Mouse (Mus musculus): ENCODE results near the gene Camk2n1. TPM values are rescaled to one million over a fixed set of nuclear protein-coding genes. Genes with fewer than 3 reads are reported as not detected.

Camk2n1 gene
- polyA plus RNA-seq, 1 experiment from 2014 or later: 2.5 TPM

GRCm38 (mm10) chr4:138458735-138459440 is 4.8 kb downstream of the Camk2n1 start:
- Histone ChIP-seq H3K9ac (no peak overlapping the region), H3K9me3 (no peaks in the 10 kb centered on the region), H3K36me3 (no peaks in the 10 kb centered on the region), H3K4me3 (no peak overlapping the region), H3K4me2 (replicated peaks) (no peak overlapping the region), H3K4me1 (peaks cover 32% of the 10 kb centered on the region), H3K27ac (no peak overlapping the region), H3K27me3 (peaks cover 33% of the 10 kb centered on the region)
- no peak for ATAC-seq (ENCODE audit: insufficient number of reproducible peaks, insufficient read depth, low FRiP score, low TSS enrichment)
- 51% methylated on average over 5 of the region's 5 CpGs for WGBS

- no peak overlapping the region for H3K9ac ChIP-seq
- peaks cover 37% of the 10 kb centered on the region for H3K4me1 ChIP-seq
- no peak overlapping the region for H3K27ac ChIP-seq
- H3K9me3 ChIP-seq: no peaks in the 10 kb centered on the region
- no peaks in the 10 kb centered on the region for H3K36me3 ChIP-seq
- ATAC-seq (ENCODE audit: insufficient number of reproducible peaks, insufficient read depth, low FRiP score, low TSS enrichment): no peak
- WGBS: 81% methylated on average over 6 of the region's 6 CpGs
- H3K4me2 ChIP-seq (replicated peaks): no peak overlapping the region
- no peak overlapping the region for H3K4me3 ChIP-seq
- H3K27me3 ChIP-seq: peaks cover 38% of the 10 kb centered on the region
Observed at GRCm38 (mm10) chr4:138459775-138460174, 5.7 kb downstream of the Camk2n1 start.

GRCm38 (mm10) chr4:138460910-138461309 is 6.8 kb downstream of the Camk2n1 start:
- no peak for ATAC-seq (ENCODE audit: insufficient number of reproducible peaks, insufficient read depth, low FRiP score, low TSS enrichment)
- Histone ChIP-seq H3K4me2 (replicated peaks) (no peak overlapping the region), H3K9me3 (no peaks in the 10 kb centered on the region), H3K27ac (no peak overlapping the region), H3K4me3 (no peak overlapping the region), H3K27me3 (peaks cover 42% of the 10 kb centered on the region), H3K9ac (no peak overlapping the region), H3K36me3 (no peaks in the 10 kb centered on the region), H3K4me1 (peaks cover 38% of the 10 kb centered on the region)
- WGBS: 22% methylated on average over 9 of the region's 9 CpGs

GRCm38 (mm10) chr4:138461471-138461870 is 7.4 kb downstream of the Camk2n1 start:
- H3K9me3 ChIP-seq: no peaks in the 10 kb centered on the region
- H3K9ac ChIP-seq: no peak overlapping the region
- peaks cover 43% of the 10 kb centered on the region for H3K27me3 ChIP-seq
- 95% methylated on average over 5 of the region's 5 CpGs for WGBS
- ATAC-seq (ENCODE audit: insufficient number of reproducible peaks, insufficient read depth, low FRiP score, low TSS enrichment): no peak
- peaks cover 34% of the 10 kb centered on the region for H3K4me1 ChIP-seq
- H3K36me3 ChIP-seq: no peaks in the 10 kb centered on the region
- no peak overlapping the region for H3K4me3 ChIP-seq
- no peak overlapping the region for H3K27ac ChIP-seq
- no peak overlapping the region for H3K4me2 ChIP-seq (replicated peaks)

- H3K4me1 ChIP-seq: peaks cover 33% of the 10 kb centered on the region
- H3K27me3 ChIP-seq: peaks cover 45% of the 10 kb centered on the region
- H3K9me3 ChIP-seq: no peaks in the 10 kb centered on the region
- no peak for ATAC-seq (ENCODE audit: insufficient number of reproducible peaks, insufficient read depth, low FRiP score, low TSS enrichment)
- H3K4me3 ChIP-seq: no peak overlapping the region
- 3% methylated on average over 11 of the region's 11 CpGs for whole genome bisulfite sequencing
- H3K9ac ChIP-seq: no peak overlapping the region
- H3K4me2 ChIP-seq (replicated peaks): peak overlapping the region; percentile 24
- H3K27ac ChIP-seq: peak overlapping the region; percentile 18; the same call in 1 of the 2 replicates
- H3K36me3 ChIP-seq: no peaks in the 10 kb centered on the region
Observed at GRCm38 (mm10) chr4:138462971-138463831, 9.1 kb downstream of the Camk2n1 start.

- peak overlapping the region; percentile 34 for H3K4me2 ChIP-seq (replicated peaks)
- ATAC-seq (ENCODE audit: insufficient number of reproducible peaks, insufficient read depth, low FRiP score, low TSS enrichment): no peak
- H3K36me3 ChIP-seq: no peaks in the 10 kb centered on the region
- H3K27ac ChIP-seq: peak overlapping the region; percentile 18; the same call in 1 of the 2 replicates
- no peak overlapping the region for H3K9ac ChIP-seq
- no peaks in the 10 kb centered on the region for H3K9me3 ChIP-seq
- no peak overlapping the region for H3K4me3 ChIP-seq
- H3K27me3 ChIP-seq: peaks cover 44% of the 10 kb centered on the region
- peaks cover 35% of the 10 kb centered on the region for H3K4me1 ChIP-seq
- WGBS: 5% methylated on average over 11 of the region's 11 CpGs
Observed at GRCm38 (mm10) chr4:138463832-138464487, 9.8 kb downstream of the Camk2n1 start.

GRCm38 (mm10) chr4:138464667-138465353 is 10.7 kb downstream of the Camk2n1 start:
- Histone ChIP-seq H3K9ac (0 out of 2 replicates have a peak overlapping the region, but pooled peaks have one; percentile 24), H3K4me3 (no peak overlapping the region)

GRCm38 (mm10) chr4:138465446-138465845 is 11.3 kb downstream of the Camk2n1 start:
- Histone ChIP-seq H3K4me2 (replicated peaks) (no peak overlapping the region; the same call in 1 of the 2 replicates), H3K9me3 (no peaks in the 10 kb centered on the region), H3K4me1 (peaks cover 40% of the 10 kb centered on the region), H3K36me3 (no peaks in the 10 kb centered on the region), H3K4me3 (no peak overlapping the region), H3K9ac (no peak overlapping the region), H3K27ac (no peak overlapping the region), H3K27me3 (peaks cover 37% of the 10 kb centered on the region)
- no peak for ATAC-seq (ENCODE audit: insufficient number of reproducible peaks, insufficient read depth, low FRiP score, low TSS enrichment)
- WGBS: 26% methylated on average over 8 of the region's 8 CpGs

More at GRCm38 (mm10) chr4:138464667-138465353, 10.7 kb downstream of the Camk2n1 start:
- 2% methylated on average over 19 of the region's 22 CpGs for WGBS
- ATAC-seq (ENCODE audit: insufficient number of reproducible peaks, insufficient read depth, low FRiP score, low TSS enrichment): peak; percentile 56; the same call in 1 of the 2 replicates
- H3K4me1 ChIP-seq: peaks cover 40% of the 10 kb centered on the region
- H3K27ac ChIP-seq: no peak overlapping the region
- H3K4me2 ChIP-seq (replicated peaks): peak overlapping the region; percentile 34
- no peaks in the 10 kb centered on the region for H3K9me3 ChIP-seq
- peaks cover 39% of the 10 kb centered on the region for H3K27me3 ChIP-seq
- no peaks in the 10 kb centered on the region for H3K36me3 ChIP-seq

- 71% methylated on average over 6 of the region's 6 CpGs for WGBS
- no peaks in the 10 kb centered on the region for H3K36me3 ChIP-seq
- H3K4me2 ChIP-seq (replicated peaks): no peak overlapping the region
- peaks cover 40% of the 10 kb centered on the region for H3K4me1 ChIP-seq
- H3K9ac ChIP-seq: no peak overlapping the region
- no peaks in the 10 kb centered on the region for H3K9me3 ChIP-seq
- H3K27me3 ChIP-seq: peaks cover 37% of the 10 kb centered on the region
- H3K27ac ChIP-seq: no peak overlapping the region
- no peak overlapping the region for H3K4me3 ChIP-seq
- ATAC-seq (ENCODE audit: insufficient number of reproducible peaks, insufficient read depth, low FRiP score, low TSS enrichment): no peak
Observed at GRCm38 (mm10) chr4:138466690-138467089, 12.6 kb downstream of the Camk2n1 start.

- Histone ChIP-seq H3K4me2 (replicated peaks) (no peak overlapping the region), H3K4me1 (peaks cover 35% of the 10 kb centered on the region), H3K27me3 (peaks cover 34% of the 10 kb centered on the region), H3K9me3 (no peaks in the 10 kb centered on the region), H3K27ac (no peak overlapping the region), H3K36me3 (no peaks in the 10 kb centered on the region), H3K9ac (no peak overlapping the region), H3K4me3 (no peak overlapping the region)
- no peak for ATAC-seq (ENCODE audit: insufficient number of reproducible peaks, insufficient read depth, low FRiP score, low TSS enrichment)
- 83% methylated on average over 5 of the region's 5 CpGs for WGBS
Observed at GRCm38 (mm10) chr4:138467451-138467850, 13.3 kb downstream of the Camk2n1 start.

- Histone ChIP-seq H3K4me2 (replicated peaks) (no peak overlapping the region), H3K4me3 (no peak overlapping the region), H3K27ac (no peak overlapping the region), H3K4me1 (peaks cover 20% of the 10 kb centered on the region), H3K9me3 (no peaks in the 10 kb centered on the region), H3K9ac (no peak overlapping the region), H3K27me3 (peaks cover 31% of the 10 kb centered on the region), H3K36me3 (no peaks in the 10 kb centered on the region)
- 21% methylated on average over 7 of the region's 7 CpGs for WGBS
- ATAC-seq (ENCODE audit: insufficient number of reproducible peaks, insufficient read depth, low FRiP score, low TSS enrichment): no peak
Observed at GRCm38 (mm10) chr4:138469080-138469479, 15.0 kb downstream of the Camk2n1 start.

Data from embryonic facial prominence, embryonic 12.5 days (tissue).